Mouse (Mus musculus) hindbrain, embryonic 16.5 days (tissue): ENCODE measurements at regions not wholly inside any gene's neighbourhood (a gene's known extent, or its start where the extent isn't known, plus 50 kb on each side); places are given as distances from the start of the nearest gene placed in this dataset.

ENCODE experiments used
- ATAC-seq: fragments of 200-750 bp; cut with Nextera tagmentation; 2 replicates; pipeline ENCODE4 v1.8.0; 2017; ENCODE audit warnings: moderate TSS enrichment, moderate library complexity
- H3K27ac ChIP-seq: fragments of 300-500 bp; sonication (generic); 2 replicates; pipeline ENCODE4 v1.5.1; 2014; ENCODE audit warnings: low read depth, mild to moderate bottlenecking, control low read depth, low read length, moderate library complexity
- H3K27me3 ChIP-seq: fragments of 300-500 bp; sonication (generic); replicated peaks from 2 replicates; pipeline ENCODE4 v1.6.1; 2014; ENCODE audit warnings: low read length; ENCODE audit not compliant: control insufficient read depth, insufficient read depth
- H3K36me3 ChIP-seq: fragments of 300-500 bp; sonication (generic); 2 replicates; pipeline ENCODE4 v1.6.1; 2014; ENCODE audit warnings: mild to moderate bottlenecking, low read length, moderate library complexity, mixed read lengths; ENCODE audit not compliant: control insufficient read depth, insufficient read depth
- H3K4me1 ChIP-seq: fragments of 300-500 bp; sonication (generic); 2 replicates; pipeline ENCODE4 v1.6.1; 2014; ENCODE audit warnings: low read depth, low read length; ENCODE audit not compliant: control insufficient read depth, insufficient read depth
- H3K4me2 ChIP-seq: fragments of 300-500 bp; sonication (generic); 2 replicates; pipeline ENCODE4 v1.6.1; 2014; ENCODE audit warnings: mild to moderate bottlenecking, low read length, control low read depth, moderate library complexity
- H3K4me3 ChIP-seq: fragments of 300-500 bp; sonication (generic); 2 replicates; pipeline ENCODE4 v1.5.1; 2014; ENCODE audit warnings: mild to moderate bottlenecking, low read length, control low read depth, moderate library complexity
- H3K9ac ChIP-seq: fragments of 300-500 bp; sonication (generic); 2 replicates; pipeline ENCODE4 v1.6.1; 2014; ENCODE audit warnings: low read depth, mild to moderate bottlenecking, control low read depth, low read length, moderate library complexity
- H3K9me3 ChIP-seq: fragments of 300-500 bp; sonication (generic); 2 replicates; pipeline ENCODE4 v1.6.1; 2014; ENCODE audit warnings: mild to moderate bottlenecking, low read length, moderate library complexity; ENCODE audit not compliant: control insufficient read depth
- WGBS: fragments of 180-500 bp; shearing (Covaris S2); extraction: QIAGEN DNeasy Blood & Tissue Kit; methylation state at CpG from one replicate; pipeline ENCODE4 v1.1.7; 2014; 5-methylcytosine and 5-hydroxymethylcytosine counted together

- no peak for ATAC-seq
- no peaks in the 10 kb centered on the region; the same call in 1 of the 2 replicates for H3K4me1 ChIP-seq
- H3K27me3 ChIP-seq = peaks cover 7% of the 10 kb centered on the region
- no peaks in the 10 kb centered on the region for H3K9me3 ChIP-seq
- no peak overlapping the region for H3K27ac ChIP-seq
- 78% methylated on average over 6 of the region's 6 CpGs for WGBS
- H3K36me3 ChIP-seq = no peaks in the 10 kb centered on the region
- no peak overlapping the region for H3K9ac ChIP-seq
- H3K4me2 ChIP-seq = no peak overlapping the region
- no peak overlapping the region for H3K4me3 ChIP-seq
Observed at GRCm38 (mm10) chr9:61700576-61700975, 213.8 kb downstream of the Rplp1 start.

- no peak overlapping the region for H3K4me3 ChIP-seq
- ATAC-seq = no peak
- H3K4me1 ChIP-seq = peaks cover 2% of the 10 kb centered on the region; the same call in 1 of the 2 replicates
- no peak overlapping the region for H3K27ac ChIP-seq
- peaks cover 7% of the 10 kb centered on the region for H3K27me3 ChIP-seq
- H3K9ac ChIP-seq = no peak overlapping the region
- 71% methylated on average over 5 of the region's 5 CpGs for WGBS
- no peaks in the 10 kb centered on the region for H3K9me3 ChIP-seq
- H3K4me2 ChIP-seq = no peak overlapping the region
- no peaks in the 10 kb centered on the region for H3K36me3 ChIP-seq
Observed at GRCm38 (mm10) chr9:61699618-61700017, 214.7 kb downstream of the Rplp1 start.

GRCm38 (mm10) chr9:61697959-61698358, 216.4 kb downstream of the Rplp1 start:
- Histone ChIP-seq H3K9ac (no peak overlapping the region), H3K4me1 (peaks cover 2% of the 10 kb centered on the region; the same call in 1 of the 2 replicates), H3K4me3 (no peak overlapping the region), H3K27me3 (peaks cover 7% of the 10 kb centered on the region), H3K9me3 (no peaks in the 10 kb centered on the region), H3K36me3 (no peaks in the 10 kb centered on the region), H3K27ac (no peak overlapping the region), H3K4me2 (no peak overlapping the region)
- ATAC-seq = no peak
- WGBS = 13% methylated on average over 11 of the region's 11 CpGs

- WGBS = 90% methylated on average over 3 of the region's 3 CpGs
- no peaks in the 10 kb centered on the region for H3K36me3 ChIP-seq
- no peak overlapping the region for H3K4me3 ChIP-seq
- no peak overlapping the region for H3K9ac ChIP-seq
- no peak overlapping the region for H3K27ac ChIP-seq
- no peaks in the 10 kb centered on the region for H3K9me3 ChIP-seq
- ATAC-seq = no peak
- peaks cover 5% of the 10 kb centered on the region for H3K27me3 ChIP-seq
- no peak overlapping the region for H3K4me2 ChIP-seq
- peaks cover 2% of the 10 kb centered on the region; the same call in 1 of the 2 replicates for H3K4me1 ChIP-seq
Observed at GRCm38 (mm10) chr9:61696831-61697230, 217.5 kb downstream of the Rplp1 start.

GRCm38 (mm10) chr9:61695821-61696220, 218.5 kb downstream of the Rplp1 start:
- H3K27me3 ChIP-seq = peaks cover 3% of the 10 kb centered on the region; the same call in 1 of the 2 replicates
- 80% methylated on average over 2 of the region's 2 CpGs for WGBS
- H3K4me3 ChIP-seq = no peak overlapping the region
- no peak overlapping the region for H3K27ac ChIP-seq
- no peaks in the 10 kb centered on the region for H3K9me3 ChIP-seq
- H3K36me3 ChIP-seq = no peaks in the 10 kb centered on the region
- H3K9ac ChIP-seq = no peak overlapping the region
- no peak overlapping the region for H3K4me2 ChIP-seq
- H3K4me1 ChIP-seq = peaks cover 2% of the 10 kb centered on the region; the same call in 1 of the 2 replicates
- ATAC-seq = no peak

- Histone ChIP-seq H3K9ac (no peak overlapping the region), H3K4me3 (no peak overlapping the region), H3K27me3 (peaks cover 3% of the 10 kb centered on the region; the same call in 1 of the 2 replicates), H3K36me3 (no peaks in the 10 kb centered on the region), H3K9me3 (no peaks in the 10 kb centered on the region), H3K27ac (no peak overlapping the region), H3K4me2 (no peak overlapping the region), H3K4me1 (peaks cover 2% of the 10 kb centered on the region; the same call in 1 of the 2 replicates)
- WGBS = 11% methylated on average over 9 of the region's 9 CpGs
- ATAC-seq = no peak
Observed at GRCm38 (mm10) chr9:61695381-61695791, 219.0 kb downstream of the Rplp1 start.

- Histone ChIP-seq H3K36me3 (no peaks in the 10 kb centered on the region), H3K27me3 (peaks cover 2% of the 10 kb centered on the region; the same call in 1 of the 2 replicates), H3K4me1 (peaks cover 2% of the 10 kb centered on the region; the same call in 1 of the 2 replicates), H3K4me2 (no peak overlapping the region), H3K27ac (no peak overlapping the region), H3K4me3 (no peak overlapping the region), H3K9ac (no peak overlapping the region), H3K9me3 (no peaks in the 10 kb centered on the region)
- ATAC-seq = no peak
- WGBS = 85% methylated on average over 10 of the region's 10 CpGs
Observed at GRCm38 (mm10) chr9:61694206-61694605, 220.1 kb downstream of the Rplp1 start.

- Histone ChIP-seq H3K9me3 (no peaks in the 10 kb centered on the region), H3K4me3 (no peak overlapping the region), H3K4me1 (peaks cover 2% of the 10 kb centered on the region; the same call in 1 of the 2 replicates), H3K27ac (no peak overlapping the region), H3K27me3 (no peaks in the 10 kb centered on the region; the same call in 1 of the 2 replicates), H3K4me2 (no peak overlapping the region), H3K36me3 (no peaks in the 10 kb centered on the region), H3K9ac (no peak overlapping the region)
- ATAC-seq = no peak
- WGBS = 81% methylated on average over 3 of the region's 3 CpGs
Observed at GRCm38 (mm10) chr9:61690786-61691185, 223.6 kb downstream of the Rplp1 start.

GRCm38 (mm10) chr9:61689939-61690338, 224.4 kb downstream of the Rplp1 start:
- no peaks in the 10 kb centered on the region for H3K4me1 ChIP-seq
- H3K9ac ChIP-seq = no peak overlapping the region
- no peaks in the 10 kb centered on the region for H3K9me3 ChIP-seq
- H3K27me3 ChIP-seq = no peaks in the 10 kb centered on the region; the same call in 1 of the 2 replicates
- ATAC-seq = no peak
- H3K4me3 ChIP-seq = no peak overlapping the region
- no peak overlapping the region for H3K4me2 ChIP-seq
- whole genome bisulfite sequencing = 75% methylated on average over 7 of the region's 7 CpGs
- H3K27ac ChIP-seq = no peak overlapping the region
- H3K36me3 ChIP-seq = no peaks in the 10 kb centered on the region
